Mouse (Mus musculus) lung, postnatal 36 days (tissue): ENCODE measurements around the gene Gipr.

ENCODE experiments used
- DNase-seq: peaks from one replicate; pipeline ENCODE4 v3.0.0; 2022; ENCODE audit warnings: mixed read lengths

Gipr gene

DNA sequence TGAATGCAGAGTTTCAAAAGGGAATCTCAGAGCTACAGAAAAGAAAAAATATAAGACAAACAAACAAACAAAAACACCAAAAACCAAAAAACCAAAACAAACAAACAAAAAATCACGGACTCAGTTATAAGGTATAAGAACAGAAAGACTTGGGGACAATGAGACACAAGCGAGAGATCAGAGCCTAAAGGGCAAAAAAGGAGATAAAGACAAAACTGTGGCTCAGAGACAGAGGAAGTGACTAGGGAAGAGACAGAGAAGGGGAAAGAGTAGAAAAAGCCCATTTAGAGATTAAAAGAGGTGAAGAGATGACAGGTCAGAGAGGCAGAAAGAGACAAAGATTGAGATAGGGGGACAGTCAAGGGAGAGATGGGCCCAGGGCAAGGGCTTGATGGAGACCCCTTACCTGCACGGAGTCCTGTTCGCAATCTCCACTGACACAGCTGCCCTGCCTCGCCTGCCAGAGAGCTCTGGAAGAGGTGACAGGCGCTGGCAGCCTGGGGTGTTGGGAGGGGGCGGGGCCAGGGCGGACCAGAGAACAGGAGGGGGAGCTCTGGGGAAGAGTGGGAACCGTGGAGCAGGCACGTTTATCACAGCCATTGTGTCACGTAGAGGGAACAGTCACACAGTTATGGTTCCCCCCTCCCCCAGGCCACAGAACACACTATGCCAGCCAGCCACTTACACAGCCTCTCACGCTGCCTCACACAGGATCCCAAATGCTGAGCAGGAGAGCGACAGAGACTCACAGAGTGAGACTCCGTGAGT is at the start of gene Gipr:
Gipr (minus strand) TSS at position 472 of the 768 bp plus-strand sequence.
- DNase-seq = no peak

DNA sequence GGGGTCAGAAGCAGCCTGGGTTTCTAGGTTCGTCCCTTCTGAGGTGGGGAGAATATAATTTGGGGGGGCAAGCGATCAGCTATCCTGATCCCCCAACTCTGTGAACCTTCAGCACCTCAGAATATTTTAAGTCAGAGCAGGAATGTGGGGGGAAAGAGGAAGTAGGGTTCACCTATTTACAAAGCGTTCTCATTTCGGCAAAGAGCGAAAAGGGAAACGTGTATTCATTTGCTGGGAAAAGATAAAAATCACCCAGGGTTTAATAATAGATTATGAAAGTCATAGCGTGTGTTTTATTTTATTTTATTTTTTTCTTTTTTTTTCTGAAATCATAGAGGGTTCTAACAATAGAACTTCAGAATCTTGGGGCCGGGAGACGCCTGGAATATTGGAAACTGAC is 49.0 kb upstream of the Gipr start:
- no peak for DNase-seq

DNA sequence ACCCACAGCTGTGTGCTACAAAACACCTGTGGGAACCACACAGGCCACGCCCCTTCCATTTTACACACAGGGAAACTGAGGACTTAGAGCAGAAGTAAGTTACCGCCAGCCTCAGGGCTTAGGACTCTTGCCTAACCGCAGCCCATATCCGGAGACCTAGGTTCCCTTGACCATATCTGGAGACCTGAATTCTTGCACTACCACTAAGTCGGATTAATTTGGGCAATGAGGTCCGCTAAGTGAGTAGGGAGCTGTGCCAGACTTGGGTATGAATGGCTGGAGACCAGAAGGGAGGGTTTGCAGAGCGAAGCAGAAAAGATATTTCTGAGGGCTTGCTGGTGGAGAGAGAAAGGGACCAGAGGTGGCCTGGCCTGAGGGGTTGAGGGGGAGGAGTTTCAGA is 48.4 kb upstream of the Gipr start:
- DNase-seq = no peak

DNA sequence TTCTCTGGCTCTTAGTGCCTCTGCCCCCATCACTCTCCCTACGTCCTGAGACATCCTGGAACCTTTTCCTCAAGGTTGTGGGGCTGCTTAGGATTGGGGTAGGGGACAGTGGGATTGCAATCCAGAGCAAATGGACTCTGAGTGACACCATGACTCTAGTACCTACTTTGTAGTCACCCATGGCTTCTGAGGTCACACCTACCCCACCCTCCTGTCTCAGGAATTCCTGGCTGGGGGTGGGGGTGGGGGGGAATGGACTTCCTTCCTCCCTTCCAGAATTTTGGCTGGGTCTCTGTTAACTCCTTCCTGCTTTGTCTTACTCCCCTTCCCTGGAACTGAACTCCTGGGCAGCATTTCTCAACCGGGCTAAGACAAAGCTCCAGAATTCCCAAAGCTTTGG is 47.5 kb upstream of the Gipr start:
- DNase-seq = no peak

DNA sequence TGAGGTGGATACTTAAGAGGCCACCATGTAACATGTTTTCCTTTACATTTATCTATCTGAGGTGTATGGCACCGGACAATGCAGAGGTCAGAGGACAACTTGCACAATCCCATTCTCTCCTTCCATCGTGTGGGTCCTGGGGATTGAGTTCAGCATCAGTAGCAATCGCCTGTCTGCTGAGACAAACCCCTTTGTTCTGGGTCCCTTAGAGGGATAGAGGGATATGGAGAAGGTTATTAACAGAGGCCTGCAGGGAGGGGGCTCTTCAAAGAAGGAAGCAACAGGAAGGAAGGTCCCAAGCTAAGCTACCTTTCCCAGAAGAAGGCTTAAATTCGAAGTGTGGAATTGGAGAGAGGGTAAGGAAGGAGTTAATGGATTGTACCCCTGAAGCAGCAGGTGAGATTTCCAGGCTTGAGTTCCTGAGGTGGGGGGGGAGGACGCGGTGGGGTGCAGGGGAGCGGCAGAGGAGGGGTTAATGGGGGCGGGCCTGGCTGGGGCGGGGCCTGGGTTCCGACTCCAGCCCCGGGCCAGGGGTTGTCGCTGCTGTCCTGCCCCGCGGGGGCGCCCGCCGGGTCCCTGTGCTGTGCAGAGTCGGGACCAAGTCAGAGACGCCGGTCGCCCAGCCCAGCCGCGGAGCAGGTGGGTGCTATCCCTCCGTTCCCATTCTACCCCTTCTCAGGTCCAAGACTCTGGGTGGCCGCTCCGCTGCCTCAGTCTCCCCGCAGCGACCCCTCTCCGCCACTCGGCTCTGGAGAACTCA is 46.2 kb upstream of the Gipr start, which contains the start of gene Gpr4:
Gpr4 (plus strand) TSS at position 543 of the 760 bp plus-strand sequence.
- peak; percentile 57 for DNase-seq

DNA sequence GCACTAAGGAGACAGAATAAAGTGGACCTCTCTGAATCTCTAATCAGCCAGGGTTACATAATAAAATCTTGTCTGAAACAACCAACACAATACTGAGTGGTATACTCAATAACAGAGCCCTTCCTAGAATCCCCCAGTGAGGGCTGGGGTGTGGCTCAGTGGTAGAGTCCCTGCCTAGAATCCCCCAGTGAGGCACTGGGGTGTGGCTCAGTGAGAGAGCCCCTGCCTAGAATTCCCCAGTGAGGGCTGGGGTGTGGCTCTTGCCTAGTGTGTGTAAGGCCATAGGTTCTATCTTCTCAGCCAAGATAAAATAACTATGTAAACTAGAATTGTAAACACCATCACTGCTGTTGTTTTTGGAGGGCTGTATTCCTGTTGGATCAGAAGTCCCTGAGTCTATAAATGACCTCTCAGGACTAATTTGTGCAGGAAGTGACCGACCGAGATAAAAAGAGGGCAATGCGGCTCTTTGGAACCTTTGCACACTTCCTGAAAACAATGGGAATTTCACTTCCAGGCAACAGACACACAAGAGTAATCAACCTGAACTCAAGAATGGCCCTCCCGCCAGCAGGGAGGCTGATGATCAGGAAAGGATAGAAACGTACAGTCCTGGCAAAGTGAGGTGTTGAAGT is 45.2 kb upstream of the Gipr start:
- no peak for DNase-seq

DNA sequence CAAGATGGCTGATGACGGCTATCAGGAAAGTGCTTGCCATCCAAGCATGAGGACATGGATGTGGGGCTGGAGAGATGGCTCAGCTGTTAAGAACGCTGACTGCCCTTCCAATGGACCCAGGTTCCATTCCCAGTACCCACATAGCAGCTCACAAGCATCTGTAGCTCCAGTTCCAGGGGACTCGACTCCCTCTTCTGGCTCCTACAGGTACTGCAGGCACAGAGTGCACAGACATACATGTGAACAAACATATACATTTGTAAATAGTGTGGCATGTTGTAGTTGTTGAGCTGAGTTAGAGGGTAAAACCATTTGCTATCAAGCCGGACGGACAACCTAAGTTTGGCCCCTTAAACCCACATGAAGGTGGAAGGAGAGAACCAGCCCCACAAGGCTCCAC is 44.1 kb upstream of the Gipr start:
- DNase-seq = no peak

DNA sequence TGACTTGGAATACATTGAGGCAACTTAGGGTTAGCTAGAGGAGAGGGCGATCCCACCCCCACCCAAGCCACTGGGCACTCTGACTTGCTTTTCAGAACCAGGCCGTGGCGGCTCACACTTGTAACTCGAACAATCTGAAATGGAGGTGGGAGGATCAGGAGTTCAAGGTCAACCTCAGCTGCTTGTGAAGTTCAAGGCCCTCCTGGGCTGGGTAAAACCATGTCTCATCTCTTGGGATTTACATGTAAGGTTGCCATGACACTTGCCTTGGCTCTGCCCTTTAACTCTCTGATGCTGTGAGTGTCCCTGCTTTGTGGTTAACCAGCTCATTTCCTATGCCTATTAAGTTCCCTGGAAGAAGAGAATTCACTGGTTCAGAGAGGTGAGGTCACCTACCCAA is 43.6 kb upstream of the Gipr start:
- no peak for DNase-seq

DNA sequence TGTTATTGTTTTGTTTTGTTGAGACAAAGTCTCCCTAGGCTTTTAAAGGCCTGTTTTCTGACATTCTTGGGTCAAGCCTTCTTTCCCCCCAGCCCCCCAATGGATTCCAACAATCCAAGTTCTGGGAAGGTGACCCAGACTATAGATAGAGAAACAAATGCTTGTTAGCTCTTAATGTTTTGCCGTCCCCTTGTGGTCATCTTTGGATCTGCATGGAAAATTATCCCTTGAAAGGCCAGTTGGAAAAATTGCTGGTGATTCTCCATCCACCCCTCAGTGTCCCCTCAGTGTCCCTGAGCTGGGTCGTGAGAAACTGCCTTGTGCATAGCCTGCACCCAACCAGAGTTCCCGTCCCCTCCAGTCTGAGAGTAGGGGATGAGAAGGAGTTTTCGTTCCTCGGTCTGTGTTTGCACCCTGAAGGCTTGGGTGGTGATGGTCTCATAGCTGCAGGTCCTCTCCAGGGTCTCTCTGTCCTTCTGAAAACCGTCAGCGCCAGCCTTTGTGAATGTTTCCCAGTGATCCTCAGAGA is 43.1 kb upstream of the Gipr start:
- DNase-seq = peak; percentile 89

DNA sequence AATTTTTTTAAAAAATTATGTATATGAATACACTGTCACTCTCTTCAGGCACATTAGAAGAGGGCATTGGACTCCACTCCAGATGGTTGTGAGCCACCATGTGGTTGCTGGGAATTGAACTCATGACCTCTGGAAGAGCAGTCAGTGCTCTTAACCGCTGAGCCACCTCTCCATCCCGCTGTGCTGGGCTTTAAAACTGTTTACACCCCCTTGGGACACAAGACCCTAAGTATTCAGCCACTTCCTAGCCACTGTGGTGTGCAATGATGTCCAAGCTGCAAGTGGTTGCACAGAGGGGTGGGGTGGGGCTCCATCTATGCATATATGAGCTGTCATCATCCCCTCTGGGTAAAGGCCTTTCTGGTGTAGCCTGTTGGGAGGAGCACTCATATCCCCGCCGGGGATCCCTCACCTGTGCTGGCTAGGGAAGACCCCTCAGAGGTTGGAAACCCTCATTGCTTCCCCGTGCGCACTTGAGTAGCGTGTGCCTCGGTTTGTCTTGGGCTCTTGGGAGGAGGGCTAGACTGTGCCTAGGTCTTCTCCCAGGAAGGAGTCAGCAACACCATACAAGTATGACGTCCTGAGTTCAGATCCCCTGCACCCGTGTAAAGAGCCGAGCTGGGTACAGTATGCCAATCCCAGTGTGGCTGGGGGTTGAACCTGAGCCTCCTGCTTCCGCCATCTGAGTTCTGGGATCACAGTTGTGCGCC is 42.4 kb upstream of the Gipr start:
- DNase-seq = no peak

DNA sequence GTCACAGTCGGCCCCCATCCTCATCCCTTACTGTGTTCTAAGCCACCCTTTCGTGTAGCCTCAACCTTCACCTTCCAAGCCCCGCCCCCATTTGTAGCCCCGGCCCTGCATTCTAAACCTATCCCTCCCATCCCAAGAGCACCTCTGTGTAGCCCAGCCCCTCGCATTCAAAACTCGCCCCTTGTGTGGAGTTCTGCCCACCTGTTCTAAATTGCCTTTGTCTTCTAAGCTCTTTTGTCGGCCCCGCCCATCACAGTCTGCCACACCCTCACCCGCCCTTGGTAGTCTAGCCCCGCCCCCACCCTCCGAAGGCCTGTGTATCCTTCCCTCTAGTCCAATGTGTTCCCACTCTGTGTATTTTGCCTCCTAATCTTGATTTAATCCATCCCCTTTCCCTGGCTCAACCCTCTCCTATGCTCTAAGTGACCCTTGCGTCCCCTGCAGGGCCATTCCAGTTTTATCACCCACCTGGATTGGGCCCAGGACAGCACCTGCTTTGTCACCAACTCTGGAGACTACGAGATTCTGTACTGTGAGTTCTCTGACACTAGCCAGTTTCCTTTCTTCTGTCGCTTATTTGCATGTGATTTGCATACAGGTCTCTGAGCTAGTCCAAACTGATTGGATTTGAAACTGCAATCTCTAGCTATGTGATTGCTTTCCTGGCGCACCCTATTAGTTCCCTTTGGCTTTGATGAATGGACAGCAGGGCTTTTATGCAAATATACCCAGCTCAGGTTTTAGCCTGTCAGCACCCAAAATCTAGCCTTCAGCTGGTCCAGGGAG is 36.3 kb upstream of the Gipr start:
- DNase-seq = no peak

DNA sequence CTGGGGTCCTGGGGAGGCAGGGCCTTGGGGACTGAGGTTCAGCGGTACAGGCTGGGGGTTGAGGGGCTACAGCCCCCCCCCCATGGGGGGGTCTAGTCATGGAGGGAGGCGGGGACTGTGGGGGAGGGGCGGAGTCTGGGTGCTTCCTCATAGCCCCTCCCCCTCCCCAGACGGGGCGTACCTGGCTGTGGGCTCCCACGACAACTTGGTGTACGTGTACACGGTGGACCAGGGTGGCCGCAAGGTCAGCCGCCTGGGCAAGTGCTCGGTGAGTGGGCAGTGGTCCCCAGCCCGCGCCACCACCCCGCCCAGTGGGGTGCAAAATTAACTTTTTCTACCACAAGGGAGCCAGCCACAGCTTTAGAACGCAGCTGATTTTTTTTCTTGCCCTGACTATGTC is 35.7 kb upstream of the Gipr start:
- DNase-seq = no peak

DNA sequence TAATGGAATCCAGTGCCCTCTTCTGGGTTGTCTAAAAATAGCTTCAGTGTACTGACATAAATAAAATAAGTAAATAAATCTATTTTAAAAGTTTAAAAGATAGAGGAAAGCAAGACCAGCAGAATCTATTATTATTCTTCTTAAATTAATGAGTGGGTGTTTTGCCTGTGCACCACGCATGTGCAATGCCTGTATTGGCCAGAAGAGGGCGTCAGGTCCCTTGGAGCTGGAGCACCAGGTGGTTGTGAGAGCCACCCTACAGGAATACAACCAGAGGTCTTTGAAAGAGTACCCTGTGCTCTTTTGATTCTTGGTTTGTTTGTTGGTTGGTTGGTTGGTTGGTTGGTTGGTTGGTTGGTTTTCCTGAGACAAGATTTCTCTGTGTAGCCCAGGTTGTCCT is 32.1 kb upstream of the Gipr start:
- peak; percentile 65 for DNase-seq

DNA sequence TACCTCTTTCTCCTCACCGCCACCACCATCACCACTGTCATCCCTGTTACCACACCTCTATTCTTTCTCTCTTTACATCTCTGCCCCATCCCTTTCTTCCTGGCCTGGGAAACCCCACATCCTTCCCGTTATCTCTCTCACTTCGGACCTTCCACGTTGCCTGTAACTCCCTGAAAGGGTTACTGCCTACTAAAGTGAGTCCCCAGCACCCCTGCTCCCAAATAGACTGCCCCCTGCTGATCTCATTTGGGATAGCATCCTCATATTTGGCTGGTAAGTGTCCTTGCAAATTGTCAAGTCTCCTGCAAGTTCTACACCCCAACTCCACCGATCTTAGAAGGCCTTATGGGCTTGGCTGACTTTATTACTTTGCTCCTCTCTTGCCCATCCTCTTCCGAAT is 30.7 kb upstream of the Gipr start:
- peak; percentile 62 for DNase-seq

DNA sequence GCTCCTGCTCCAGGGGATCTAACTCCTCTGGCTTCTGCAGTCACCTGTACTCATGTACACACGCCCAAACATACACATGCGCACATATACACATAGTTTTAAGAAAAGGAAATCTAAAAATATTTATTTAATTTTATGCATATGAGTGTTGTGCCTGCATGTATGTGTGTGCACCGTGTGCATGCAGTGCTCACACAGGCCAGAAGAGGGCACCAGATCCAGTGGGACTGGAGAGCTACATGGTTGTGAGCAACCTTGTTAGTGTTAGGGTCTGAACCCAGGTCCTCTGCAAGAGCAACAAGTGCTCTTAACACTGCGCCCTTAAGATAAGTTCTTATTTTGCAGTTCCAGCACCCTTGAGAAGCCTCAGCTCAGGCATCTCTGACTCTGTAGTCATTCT is 28.7 kb upstream of the Gipr start:
- DNase-seq = no peak

DNA sequence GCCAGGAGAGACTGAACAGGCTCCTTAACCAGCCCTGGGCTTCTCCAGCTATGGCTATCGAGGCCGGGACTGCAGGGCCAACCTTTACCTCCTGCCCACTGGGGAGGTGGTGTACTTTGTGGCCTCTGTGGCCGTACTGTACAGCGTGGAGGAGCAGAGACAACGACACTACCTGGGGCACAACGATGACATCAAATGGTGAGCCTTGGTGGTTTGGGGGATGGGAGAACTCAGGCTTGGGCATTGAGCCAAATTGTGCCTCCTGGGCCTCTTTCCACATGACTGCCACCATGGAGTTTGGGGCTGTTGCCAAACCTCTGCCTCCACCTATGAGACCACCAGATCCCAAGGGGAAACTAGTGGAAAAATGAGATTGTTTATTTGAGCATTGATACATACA is 18.8 kb upstream of the Gipr start:
- DNase-seq = no peak

DNA sequence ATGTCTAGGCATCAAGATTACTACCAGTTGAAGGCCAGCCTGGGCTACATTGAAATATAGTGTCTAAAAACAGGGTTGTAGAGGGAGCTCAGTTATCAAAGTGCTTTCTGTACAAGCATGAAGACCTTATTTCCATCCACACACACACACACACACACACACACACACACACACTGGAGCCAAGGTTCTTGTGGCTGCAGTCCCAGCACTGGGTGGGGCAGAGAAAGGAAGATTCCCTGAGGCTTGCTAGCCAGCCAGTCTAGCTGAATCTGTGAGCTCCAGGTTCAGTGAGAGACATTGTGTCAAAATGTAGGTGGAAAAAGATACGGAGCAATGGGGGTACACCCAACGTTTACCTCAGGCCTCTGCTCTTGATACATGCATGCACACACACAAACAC is 18.3 kb upstream of the Gipr start:
- DNase-seq = no peak

DNA sequence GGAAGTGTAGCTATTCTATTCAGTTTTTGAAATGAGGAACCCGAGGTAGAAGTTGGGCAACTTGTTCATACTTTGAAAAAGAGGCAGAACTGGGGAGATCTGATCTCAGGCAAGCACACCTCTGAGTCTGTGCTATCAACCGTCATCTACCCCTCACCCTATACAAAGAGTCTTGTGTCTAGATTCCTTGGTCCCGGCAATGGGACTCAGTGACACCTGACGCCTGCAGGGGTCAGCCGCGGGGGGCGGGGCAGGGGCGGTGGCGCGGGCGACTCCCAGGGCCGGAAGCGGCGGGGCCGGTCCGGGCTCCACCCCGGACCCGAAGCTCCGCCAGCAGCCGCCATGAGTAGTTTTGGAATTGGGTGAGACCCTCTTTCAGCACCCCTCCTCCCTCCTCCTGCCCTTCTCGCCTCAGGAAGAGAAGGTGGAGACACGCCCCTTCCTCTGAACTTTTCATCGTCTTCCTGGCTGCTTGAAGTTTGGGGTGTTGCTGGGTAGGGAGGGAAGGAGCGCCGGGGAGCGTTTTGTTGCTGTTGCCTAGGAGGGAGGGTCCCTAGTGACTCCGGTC is 15.0 kb upstream of the Gipr start:
- DNase-seq = peak; percentile 57

DNA sequence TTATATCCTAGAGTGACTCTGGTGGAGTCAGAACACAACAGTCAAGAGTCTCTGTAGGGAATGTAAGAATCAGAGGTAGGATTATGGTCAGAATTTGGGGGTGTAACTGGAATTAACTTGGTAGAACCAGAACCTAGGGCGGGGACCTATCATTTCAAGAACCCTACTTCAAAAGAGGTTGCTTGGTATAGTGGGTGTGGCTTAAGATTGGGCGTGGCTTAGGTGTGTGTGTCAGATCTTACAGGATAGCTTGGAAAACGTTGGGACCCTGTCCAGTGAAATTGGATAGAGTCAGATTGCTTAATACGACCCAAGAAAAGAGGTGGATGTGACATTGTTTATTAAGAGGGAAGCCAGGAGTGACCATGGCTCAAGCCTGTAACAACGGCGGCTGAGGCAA is 14.0 kb upstream of the Gipr start:
- peak; percentile 49 for DNase-seq

DNA sequence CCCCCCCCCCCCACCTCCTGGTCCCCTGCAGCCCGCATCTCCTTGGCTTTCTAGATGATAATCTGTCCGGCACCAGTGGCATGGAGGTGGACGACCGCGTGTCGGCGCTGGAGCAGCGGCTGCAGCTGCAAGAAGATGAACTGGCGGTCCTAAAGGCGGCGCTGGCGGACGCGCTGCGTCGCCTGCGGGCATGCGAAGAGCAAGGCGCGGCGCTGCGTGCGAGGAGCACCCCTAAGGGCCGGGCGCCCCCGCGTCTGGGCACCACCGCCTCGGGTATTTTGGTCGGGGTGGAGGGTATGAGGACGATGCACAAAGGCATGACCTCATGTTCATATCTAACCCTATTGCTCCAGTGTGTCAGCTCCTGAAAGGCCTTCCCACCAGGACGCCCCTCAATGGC is 13.2 kb upstream of the Gipr start:
- peak; percentile 81 for DNase-seq

DNA sequence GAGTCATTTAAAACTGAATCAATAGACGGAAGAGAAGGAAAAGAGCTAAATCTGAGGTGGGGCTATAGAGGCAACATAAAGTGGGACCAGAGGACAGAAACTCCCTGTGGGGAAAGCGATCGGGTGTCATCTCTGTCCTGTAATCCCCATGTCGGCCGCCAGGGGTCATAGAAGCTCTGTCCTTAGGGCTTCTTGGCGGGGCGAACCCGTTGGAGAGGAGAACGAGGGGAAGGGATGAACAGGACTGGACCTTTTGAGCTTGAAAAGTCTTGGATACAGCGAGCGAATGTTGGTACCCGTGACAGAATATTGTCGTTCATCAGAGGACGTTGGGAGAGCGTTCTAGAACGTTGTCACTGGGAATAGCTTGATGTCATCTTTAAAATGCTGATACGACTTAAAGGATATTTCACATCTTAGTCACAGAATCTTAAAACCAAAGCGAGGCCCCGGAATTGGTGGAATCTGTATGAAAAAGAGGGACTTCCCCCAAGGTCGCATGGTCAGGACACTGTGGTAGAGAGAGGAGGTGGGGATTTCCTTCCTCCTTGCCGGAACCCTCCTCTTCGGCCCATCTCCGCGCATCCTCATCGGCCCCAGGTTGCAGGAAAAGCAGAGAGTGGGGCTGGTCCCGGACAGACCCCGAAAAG is 12.6 kb upstream of the Gipr start:
- peak; percentile 85 for DNase-seq
